Mouse (Mus musculus): ENCODE data around the gene Fibcd1. TPM values are rescaled to one million over a fixed set of nuclear protein-coding genes. Genes with fewer than 3 reads are reported as not detected.

Fibcd1 gene
- total and polyA plus RNA-seq, 3 experiments, result not detected

DNA sequence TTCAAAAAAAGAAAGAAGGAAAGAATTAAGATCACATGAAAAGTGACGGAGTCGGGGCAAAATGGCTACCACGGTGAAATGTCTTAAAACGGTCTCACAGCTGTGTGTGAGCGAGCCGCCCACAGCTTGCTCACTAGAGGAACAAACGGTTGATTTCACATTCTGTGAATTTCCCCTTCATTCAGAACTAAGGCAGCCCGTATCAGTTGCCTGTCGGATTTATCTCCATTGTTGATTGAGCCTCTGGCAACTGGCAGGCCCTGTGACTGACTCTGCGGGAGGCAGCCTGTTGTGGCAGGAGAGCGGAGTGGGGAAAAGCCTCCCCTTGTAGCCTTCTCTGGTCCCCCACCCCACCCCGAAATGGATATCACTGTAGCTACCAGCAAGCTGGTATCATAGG is 30.6 kb upstream of the Fibcd1 start (continued):
- TF ChIP-seq TAL1 (IDR thresholded peaks at IDR 0.05; ENCODE audit: low read length) (no peak), POLR2A (IDR thresholded peaks at IDR 0.05; ENCODE audit: control insufficient read depth in 1 of 2, insufficient read depth in 1 of 2, low read depth in 1 of 2, low read length in 2 of 2, poor library complexity in 1 of 2) (peak in 1 of 2 experiments; percentile 45; a peak in 1 of 4 replicates)

DNA sequence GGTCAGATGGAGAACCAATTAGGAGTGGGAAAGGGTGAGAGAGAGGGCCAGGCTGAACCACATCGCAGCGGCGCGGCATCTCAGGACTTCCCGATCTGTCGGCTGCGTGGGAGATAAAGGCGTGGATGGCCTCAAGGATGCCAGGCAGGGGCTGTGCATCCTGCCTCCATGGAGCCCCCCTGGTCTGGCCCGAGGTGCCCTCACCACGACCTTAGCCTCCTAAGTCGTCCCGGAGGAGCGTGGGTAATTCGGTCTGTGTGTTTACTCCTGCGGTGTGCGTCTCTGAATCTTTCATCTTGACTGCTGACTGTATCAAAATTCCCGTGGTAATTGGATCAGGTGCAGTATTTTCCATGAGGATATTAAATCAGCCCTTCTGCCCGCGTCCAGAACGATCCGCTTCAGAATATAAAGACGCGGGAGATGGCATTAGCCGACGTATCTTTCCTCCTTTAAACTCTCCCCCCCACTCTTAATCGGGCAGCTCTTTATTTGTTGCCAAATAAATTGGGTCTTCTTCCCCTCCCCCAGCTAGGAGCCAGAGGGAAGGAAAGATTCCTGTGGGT is 28.6 kb upstream of the Fibcd1 start:
- peaks cover 3 to 14% of the 10 kb centered on the region in 2 experiments; a peak in 3 of 4 replicates for H3K4me1 ChIP-seq (ENCODE audit: control insufficient read depth in 1 of 2, insufficient read depth in 2 of 2, low read length in 2 of 2)
- H3K9ac ChIP-seq (ENCODE audit: control insufficient read depth, low read depth, low read length, poor library complexity, severe bottlenecking), result no peak overlapping the region
- no peak overlapping the region for H3K4me3 ChIP-seq (ENCODE audit: control insufficient read depth in 1 of 2, insufficient read depth in 1 of 2, low read depth in 2 of 2, low read length in 2 of 2)
- TF ChIP-seq TAL1 (IDR thresholded peaks at IDR 0.05; ENCODE audit: low read length) (no peak), KAT2A (conservative IDR thresholded peaks at IDR 0.05; ENCODE audit: low read depth, low read length) (no peak), MAFK (IDR thresholded peaks at IDR 0.05; ENCODE audit: borderline replicate concordance, low read depth, low read length) (no peak), POLR2AphosphoS2 (IDR thresholded peaks at IDR 0.05; ENCODE audit: low read length) (no peak), ZMIZ1 (IDR thresholded peaks at IDR 0.05; ENCODE audit: low read depth, low read length) (no peak)
- no peaks in the 10 kb centered on the region for H3K9me3 ChIP-seq (replicated peaks; ENCODE audit: insufficient read depth, low read length)
- H3K79me2 ChIP-seq (ENCODE audit: control insufficient read depth, insufficient read depth, low read length, poor library complexity), result no peaks in the 10 kb centered on the region
- no peak overlapping the region for H3K27ac ChIP-seq (ENCODE audit: control insufficient read depth, low read depth, low read length)
- H3K27me3 ChIP-seq (ENCODE audit: control insufficient read depth in 1 of 2, insufficient read depth in 2 of 2, low read length in 2 of 2), result no peaks in the 10 kb centered on the region
- no peak for DNase-seq (ENCODE audit: low read depth, low spot score)
- H3K36me3 ChIP-seq (ENCODE audit: control insufficient read depth in 1 of 2, insufficient read depth in 2 of 2, low read length in 2 of 2), result peaks cover 0 to 10% of the 10 kb centered on the region in 2 experiments; a peak in 2 of 4 replicates

DNA sequence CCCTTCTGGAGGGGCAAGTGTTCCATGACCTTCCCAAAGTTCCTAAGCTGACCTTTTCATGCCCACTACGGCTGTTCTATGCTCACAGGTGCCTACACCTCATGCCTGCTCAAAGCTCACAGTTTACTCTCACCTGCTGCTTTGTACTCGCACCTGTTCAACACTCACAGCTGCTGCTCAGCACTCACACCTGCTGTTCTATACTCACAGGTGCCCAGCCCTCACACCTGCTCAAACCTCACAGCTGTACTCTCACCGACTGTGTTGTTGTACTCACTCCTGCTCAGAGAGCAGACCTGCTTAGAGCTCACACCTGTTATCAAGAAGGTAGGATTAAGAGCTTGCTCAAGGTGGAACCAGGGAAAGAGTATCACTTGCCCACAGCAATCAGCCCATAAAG is 24.9 kb upstream of the Fibcd1 start:
- DNase-seq (ENCODE audit: low read depth, low spot score), result no peak
- H3K27ac ChIP-seq (ENCODE audit: control insufficient read depth, low read depth, low read length), result no peak overlapping the region
- H3K9ac ChIP-seq (ENCODE audit: control insufficient read depth, low read depth, low read length, poor library complexity, severe bottlenecking), result no peak overlapping the region
- peaks cover 0 to 3% of the 10 kb centered on the region in 2 experiments; a peak in 1 of 4 replicates for H3K27me3 ChIP-seq (ENCODE audit: control insufficient read depth in 1 of 2, insufficient read depth in 2 of 2, low read length in 2 of 2)
- H3K4me3 ChIP-seq (ENCODE audit: control insufficient read depth in 1 of 2, insufficient read depth in 1 of 2, low read depth in 2 of 2, low read length in 2 of 2), result no peak overlapping the region
- TF ChIP-seq MAX (IDR thresholded peaks at IDR 0.05; ENCODE audit: low read length) (no peak), ZMIZ1 (IDR thresholded peaks at IDR 0.05; ENCODE audit: low read depth, low read length) (no peak)
- peaks cover 0 to 3% of the 10 kb centered on the region in 2 experiments; a peak in 1 of 4 replicates for H3K4me1 ChIP-seq (ENCODE audit: control insufficient read depth in 1 of 2, insufficient read depth in 2 of 2, low read length in 2 of 2)
- H3K79me2 ChIP-seq (ENCODE audit: control insufficient read depth, insufficient read depth, low read length, poor library complexity), result no peaks in the 10 kb centered on the region
- no peaks in the 10 kb centered on the region for H3K9me3 ChIP-seq (replicated peaks; ENCODE audit: insufficient read depth, low read length)
- H3K36me3 ChIP-seq (ENCODE audit: control insufficient read depth in 1 of 2, insufficient read depth in 2 of 2, low read length in 2 of 2), result peaks cover 0 to under 1% of the 10 kb centered on the region in 2 experiments; a peak in 1 of 4 replicates

DNA sequence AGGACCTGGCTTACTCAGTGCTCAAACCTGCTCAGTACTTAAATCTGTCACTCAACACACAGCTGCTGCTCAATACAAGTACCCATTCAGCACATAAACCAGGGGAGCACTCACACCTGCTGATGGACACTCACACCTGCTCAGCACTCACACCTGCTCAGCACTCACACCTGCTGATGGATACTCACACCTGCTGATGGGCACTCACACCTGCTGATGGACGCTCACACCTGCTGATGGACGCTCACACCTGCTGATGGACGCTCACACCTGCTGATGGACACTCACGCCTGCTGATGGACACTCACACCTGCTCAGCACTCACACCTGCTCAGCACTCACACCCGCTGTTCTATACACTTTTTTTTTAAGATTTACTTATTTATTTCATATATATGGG is 23.9 kb upstream of the Fibcd1 start:
- Histone ChIP-seq H3K27ac (ENCODE audit: control insufficient read depth, low read depth, low read length) (no peak overlapping the region), H3K79me2 (ENCODE audit: control insufficient read depth, insufficient read depth, low read length, poor library complexity) (no peaks in the 10 kb centered on the region), H3K36me3 (ENCODE audit: control insufficient read depth in 1 of 2, insufficient read depth in 2 of 2, low read length in 2 of 2) (no peaks in the 10 kb centered on the region), H3K4me1 (ENCODE audit: control insufficient read depth in 1 of 2, insufficient read depth in 2 of 2, low read length in 2 of 2) (no peaks in the 10 kb centered on the region), H3K4me3 (ENCODE audit: control insufficient read depth in 1 of 2, insufficient read depth in 1 of 2, low read depth in 2 of 2, low read length in 2 of 2) (no peak overlapping the region), H3K9ac (ENCODE audit: control insufficient read depth, low read depth, low read length, poor library complexity, severe bottlenecking) (no peak overlapping the region), H3K9me3 (replicated peaks; ENCODE audit: insufficient read depth, low read length) (no peaks in the 10 kb centered on the region), H3K27me3 (ENCODE audit: control insufficient read depth in 1 of 2, insufficient read depth in 2 of 2, low read length in 2 of 2) (peaks cover 0 to 3% of the 10 kb centered on the region in 2 experiments; a peak in 1 of 4 replicates)
- no peak for TF ChIP-seq RCOR1 (IDR thresholded peaks at IDR 0.05; ENCODE audit: low read depth, low read length)
- TF ChIP-seq HCFC1 (IDR thresholded peaks at IDR 0.05; ENCODE audit: low read depth, low read length), result no peak
- TF ChIP-seq ETS1 (IDR thresholded peaks at IDR 0.05; ENCODE audit: low read depth, low read length), result no peak
- no peak for TF ChIP-seq ZMIZ1 (IDR thresholded peaks at IDR 0.05; ENCODE audit: low read depth, low read length)
- TF ChIP-seq USF1 (IDR thresholded peaks at IDR 0.05; ENCODE audit: low read depth, low read length), result no peak
- DNase-seq (ENCODE audit: low read depth, low spot score), result no peak

Data from MEL (cell line).